Mouse (Mus musculus) cerebellum, adult 11 months (tissue): ENCODE results near the gene Pou5f2.
A peak's percentile ranks its signal among the peaks of the same experiment; 100 is the strongest.

Experiments used
- DNase-seq: peaks from one replicate; pipeline ENCODE4 v3.0.0; 2022

Pou5f2 gene

DNA sequence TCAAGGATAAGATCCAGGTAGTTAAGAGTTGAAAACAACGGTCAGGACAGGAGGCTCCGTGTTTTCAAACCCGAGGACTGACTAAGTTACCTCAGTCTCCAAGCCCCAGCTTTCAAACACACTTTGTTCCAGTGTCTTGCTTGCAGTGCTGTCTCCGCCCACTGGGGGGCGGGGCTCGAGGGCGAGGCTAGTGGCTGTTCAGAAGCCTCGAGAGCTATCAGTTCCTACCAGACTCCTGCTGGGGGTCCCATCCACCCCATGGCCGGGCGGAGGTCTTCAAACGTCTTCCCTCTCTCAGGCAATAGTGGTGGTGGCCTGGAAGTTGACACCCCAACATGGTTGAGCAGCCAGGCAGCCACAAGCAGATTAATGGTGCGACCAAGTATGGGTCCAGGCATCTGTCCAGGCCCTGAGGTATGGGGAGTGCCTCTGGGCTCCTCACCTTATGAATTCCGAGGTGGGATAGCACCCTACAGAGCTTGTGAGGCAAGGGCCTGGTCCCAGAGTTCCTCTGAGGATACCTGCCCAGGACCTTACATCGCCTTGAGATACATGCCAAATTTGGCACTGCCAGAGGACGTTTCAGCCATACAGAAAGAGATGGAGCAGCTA, at the start of gene Pou5f2:
Pou5f2 (plus strand) TSS at position 220 of the 612 bp plus-strand sequence.
- DNase-seq = peak; percentile 6

DNA sequence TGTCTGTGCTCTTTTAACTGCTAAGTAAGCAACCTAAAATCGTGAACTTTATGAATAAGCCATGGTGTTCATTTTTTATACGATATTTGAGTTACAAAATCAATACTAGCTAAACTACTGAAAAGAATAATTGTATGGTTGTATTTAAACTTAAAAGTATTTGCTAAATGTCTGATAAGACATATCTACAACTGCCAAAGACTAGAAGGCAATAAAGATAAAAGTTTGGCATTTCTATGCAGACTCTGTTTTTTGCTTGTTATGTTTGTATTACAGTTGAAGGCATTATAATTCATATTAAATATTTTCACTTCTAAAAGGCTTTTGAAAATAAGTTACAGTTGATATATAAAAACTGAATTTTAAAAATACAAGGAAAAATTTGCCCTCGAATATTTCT, 48.5 kb upstream of the Pou5f2 start:
- no peak for DNase-seq

DNA sequence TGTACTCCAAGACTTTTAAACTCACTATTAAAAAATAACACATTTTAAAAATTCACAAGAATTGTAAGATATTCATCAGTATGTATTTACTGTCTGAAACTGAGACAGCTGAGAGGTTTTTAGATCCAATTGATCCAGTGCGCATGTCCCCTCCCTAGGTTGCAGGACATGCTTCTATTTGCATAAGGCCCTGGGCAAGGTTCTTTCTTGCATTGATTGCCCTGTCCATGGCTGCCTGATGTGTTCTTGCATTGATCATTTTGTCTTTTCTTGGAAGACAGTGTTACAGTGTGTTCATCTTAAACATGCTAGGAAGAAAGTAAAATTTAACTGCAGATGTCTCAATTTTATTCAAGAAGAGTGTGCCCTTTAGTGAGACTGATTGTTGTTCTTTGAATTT, 47.6 kb upstream of the Pou5f2 start:
- no peak for DNase-seq

DNA sequence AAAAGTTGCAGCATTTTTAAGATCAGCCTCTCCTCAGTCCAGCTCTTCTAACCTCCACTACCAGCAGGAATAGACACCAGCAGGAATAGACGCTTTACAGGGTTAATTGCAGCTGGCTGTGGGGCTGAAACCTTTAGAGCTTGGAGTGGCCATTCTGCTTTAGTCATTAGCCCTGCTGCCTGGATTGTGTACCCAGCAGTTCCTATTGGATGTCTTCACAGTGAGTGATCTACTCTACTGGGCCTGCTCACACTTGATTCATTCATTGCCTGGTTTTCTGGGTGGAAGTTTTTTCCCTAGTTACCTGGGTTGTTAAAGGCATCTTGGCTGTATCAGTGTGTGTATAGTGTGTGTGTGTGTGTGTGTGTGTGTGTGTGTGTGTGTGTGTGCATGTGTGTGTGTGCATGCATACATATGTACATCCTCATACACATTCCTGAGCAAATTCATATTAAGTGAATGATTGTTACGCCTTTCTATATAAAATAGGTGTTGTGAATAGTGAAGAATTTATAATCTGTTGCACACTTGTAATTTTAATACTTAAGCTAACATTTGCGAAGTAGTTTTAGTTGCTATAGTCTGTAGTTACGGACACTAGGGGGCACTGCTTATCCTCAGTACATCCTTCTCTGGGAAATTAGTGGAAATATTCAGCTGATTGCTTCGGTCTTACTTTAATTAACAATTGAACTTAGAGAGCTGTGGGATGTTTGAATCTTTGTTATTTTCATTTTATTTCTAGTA, 42.4 kb upstream of the Pou5f2 start:
- DNase-seq = peak; percentile 19

DNA sequence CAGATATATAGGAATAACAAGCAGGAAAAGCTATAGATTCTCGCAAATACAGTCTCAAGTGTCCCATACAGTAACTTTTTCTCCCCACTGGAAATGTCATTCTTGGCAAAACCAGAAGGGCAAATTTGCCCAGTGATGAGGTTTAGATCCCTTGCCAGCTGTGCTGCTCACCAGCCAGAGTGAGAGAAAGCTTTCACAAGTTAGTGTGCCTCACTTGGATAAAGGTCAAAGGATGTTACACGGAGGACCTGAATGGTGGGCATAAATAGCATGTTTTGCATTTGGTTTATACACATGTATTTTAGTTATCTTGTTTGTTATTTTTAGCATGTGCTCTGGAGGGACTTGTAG, 41.9 kb upstream of the Pou5f2 start:
- DNase-seq = no peak

DNA sequence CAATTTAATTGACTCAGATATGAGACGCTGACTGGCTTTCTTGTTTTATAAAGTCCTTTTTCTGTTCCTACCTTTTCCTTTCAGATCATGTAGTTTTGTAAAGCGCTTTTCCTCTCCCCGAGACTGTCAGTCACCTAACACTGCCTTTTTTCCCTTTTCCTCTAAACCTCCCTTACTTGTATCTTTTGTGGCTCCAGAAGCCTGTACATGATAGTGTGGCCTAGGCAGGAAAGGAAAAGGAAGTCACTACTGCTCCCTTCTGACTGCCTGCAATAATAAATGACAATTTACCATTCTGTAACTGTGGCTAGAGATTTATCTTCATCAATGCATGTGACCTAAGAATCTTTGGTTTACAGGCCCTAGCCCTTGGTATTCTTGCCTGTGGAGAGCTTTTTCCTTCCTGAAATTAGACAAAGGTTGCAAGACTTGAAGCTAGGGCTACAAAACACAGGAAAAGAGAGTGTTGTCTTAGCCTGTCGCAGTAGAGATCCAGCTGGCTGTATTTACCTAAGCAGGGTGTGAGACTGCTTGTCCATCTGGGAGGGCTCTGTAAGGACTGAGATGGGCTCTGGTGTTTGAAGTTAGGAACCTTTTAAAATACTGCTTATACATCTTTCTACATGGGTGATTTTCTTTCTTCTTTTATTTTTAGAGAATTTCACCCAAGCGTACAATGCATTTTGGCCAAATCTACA, 33.4 kb upstream of the Pou5f2 start:
- DNase-seq = no peak

DNA sequence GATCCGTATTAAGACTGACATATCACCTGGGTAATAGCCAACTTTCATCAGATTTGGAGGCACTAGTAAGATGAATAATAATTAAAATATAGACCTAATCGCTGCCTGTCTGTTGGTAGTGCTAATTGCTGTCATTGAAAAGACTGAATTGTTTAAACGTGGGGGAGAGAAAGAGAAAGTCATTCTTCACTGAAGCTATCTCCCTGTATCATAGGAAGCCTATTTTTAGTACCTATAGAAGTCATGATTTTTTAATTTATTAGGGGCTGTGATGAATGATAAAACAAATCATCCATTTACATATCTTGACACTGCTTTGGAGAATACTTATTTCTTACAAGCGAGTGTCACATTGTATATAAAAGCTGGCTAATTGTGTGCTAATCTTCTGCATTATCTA, 20.1 kb upstream of the Pou5f2 start:
- no peak for DNase-seq

DNA sequence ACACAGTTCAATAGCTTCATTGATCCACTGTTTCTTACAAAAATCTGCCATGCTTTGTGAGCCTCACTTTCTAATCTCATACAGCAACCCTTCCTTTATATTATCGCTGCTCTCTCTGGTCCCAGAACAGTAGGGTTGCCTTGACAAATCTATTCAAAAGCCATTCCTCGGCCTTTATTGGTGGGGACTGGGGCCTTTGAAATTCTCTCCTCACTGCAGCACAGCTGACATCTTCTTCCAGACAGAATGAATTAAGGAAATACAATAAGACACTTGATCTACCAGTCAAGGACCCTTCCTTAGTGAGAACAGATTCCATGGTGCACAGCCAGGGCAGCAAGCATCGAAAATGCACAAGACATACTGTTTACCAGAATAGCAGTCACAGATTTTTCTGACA, 19.4 kb upstream of the Pou5f2 start:
- DNase-seq = no peak

DNA sequence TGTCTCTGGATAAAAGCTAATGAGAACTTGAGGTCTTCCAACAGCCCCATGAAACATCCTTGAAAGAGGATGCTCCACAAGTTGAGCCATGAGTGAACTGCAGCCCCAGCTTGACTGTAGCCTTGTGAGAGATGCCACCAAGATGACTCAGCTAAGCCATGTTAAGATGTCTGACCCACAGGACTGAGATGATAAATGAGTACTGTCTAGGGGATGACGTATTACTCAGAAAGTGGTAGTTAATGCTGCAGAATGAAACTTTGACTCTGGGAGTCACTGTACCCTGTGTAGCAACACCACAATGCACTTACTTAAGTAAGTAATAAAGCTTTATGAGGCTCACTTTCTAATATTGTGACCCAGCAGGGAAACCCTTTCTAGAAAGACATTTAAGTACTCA, 14.5 kb upstream of the Pou5f2 start:
- DNase-seq = no peak

DNA sequence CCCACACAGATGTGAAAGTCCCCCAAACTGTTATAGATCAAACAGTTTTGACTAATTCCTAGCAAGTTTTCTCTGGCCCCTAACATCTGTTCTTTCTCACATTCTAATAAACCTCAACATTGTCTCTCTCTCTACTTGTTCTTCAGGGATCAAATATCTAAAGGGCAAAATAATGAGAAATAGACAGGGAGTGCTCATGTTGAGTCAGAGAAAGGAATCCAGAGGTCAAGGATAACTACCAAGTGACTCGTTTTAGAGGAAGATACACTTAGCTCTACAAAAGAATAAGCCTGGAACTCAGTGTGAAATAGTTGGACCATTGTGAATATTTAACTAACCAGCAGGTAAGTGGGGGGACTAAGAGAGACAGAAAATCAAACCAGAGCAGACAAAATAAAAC, 8.1 kb downstream of the Pou5f2 start:
- DNase-seq = no peak

DNA sequence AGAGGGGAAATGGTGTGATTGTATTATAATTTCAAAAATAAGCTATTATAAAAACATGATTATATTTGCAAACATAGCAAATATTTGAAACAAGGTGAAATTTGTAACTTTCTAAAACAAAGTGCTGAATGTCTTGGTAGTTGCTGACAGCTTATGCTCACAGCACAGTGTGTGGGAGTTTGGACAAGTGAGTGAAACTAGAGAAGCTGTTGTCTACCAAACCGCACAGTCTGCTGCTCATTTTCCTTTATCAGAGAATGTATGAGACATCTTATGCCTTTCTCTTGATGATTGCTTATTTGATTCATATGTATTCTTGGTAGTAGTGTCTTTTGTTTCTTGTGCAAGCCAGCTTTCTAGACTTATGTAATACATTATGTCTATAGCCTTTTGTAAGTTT, 12.5 kb downstream of the Pou5f2 start:
- DNase-seq = no peak

DNA sequence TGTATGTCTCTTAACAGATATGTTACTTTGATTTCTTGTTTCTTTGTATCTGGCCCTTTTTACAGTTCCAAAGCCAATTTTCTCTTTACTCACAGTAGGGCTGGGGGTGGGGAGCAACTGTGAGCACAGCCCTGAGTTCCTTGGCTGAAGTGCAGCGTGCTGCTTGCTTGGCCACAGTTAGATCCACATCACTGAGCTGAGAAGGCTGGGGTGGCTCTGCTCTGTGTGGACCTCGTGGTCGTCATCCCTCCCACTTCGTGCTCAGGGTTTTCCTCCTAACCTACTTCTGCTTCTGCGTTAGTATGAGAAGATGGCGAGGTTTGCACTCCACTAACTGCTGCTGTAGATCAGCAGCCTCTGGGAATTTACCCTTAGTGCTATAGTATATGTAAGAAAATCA, 18.5 kb downstream of the Pou5f2 start:
- no peak for DNase-seq

DNA sequence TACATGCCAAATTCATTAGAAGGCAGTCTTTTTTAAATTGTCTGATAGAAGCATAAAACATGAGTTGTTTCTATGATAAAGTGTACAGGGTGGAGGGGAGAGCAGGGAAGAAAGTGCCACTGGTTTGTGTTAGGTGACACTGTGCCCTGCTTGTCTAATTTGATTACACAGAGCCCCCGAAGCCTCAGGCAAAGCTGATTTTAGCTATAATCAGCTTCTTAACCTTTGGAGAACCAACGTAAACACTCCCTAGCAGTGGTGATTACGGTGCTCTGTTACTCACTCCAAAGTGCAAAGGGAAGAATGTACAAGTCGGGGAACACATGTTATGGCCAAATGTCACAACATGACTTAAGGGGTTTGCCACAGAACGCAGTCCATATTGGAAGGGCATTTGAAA, 20.4 kb downstream of the Pou5f2 start:
- DNase-seq = no peak
